Mouse (Mus musculus) neural tube, embryonic 11.5 days (tissue): Measurements from ENCODE around the gene Csrnp1. TPM values are rescaled to one million over a fixed set of nuclear protein-coding genes. Genes with fewer than 3 reads are reported as not detected.

ENCODE experiments used
- ATAC-seq: fragments of 200-750 bp; cut with Nextera tagmentation; 2 replicates; pipeline ENCODE4 v1.8.0; 2017; ENCODE audit warnings: moderate number of reproducible peaks, mild to moderate bottlenecking, moderate TSS enrichment, moderate library complexity; ENCODE audit not compliant: insufficient read depth, low FRiP score, low TSS enrichment
- DNase-seq: peaks from one replicate; pipeline ENCODE4 v3.0.0-alpha.2; 2015; ENCODE audit warnings: low spot score
- H3K27ac ChIP-seq: fragments of 300-500 bp; sonication (generic); 2 replicates; pipeline ENCODE4 v1.5.1; 2014; ENCODE audit warnings: low read depth, mild to moderate bottlenecking, low read length
- H3K27me3 ChIP-seq: fragments of 300-500 bp; sonication (generic); 2 replicates; pipeline ENCODE4 v1.6.1; 2014; ENCODE audit warnings: mild to moderate bottlenecking, low read length, mixed read lengths; ENCODE audit not compliant: control insufficient read depth, insufficient read depth
- H3K36me3 ChIP-seq: fragments of 300-500 bp; sonication (generic); 2 replicates; pipeline ENCODE4 v1.6.1; 2014; ENCODE audit warnings: mild to moderate bottlenecking, low read length, moderate library complexity, mixed read lengths; ENCODE audit not compliant: control insufficient read depth, insufficient read depth
- H3K4me1 ChIP-seq: fragments of 300-500 bp; sonication (generic); 2 replicates; pipeline ENCODE4 v1.6.1; 2014; ENCODE audit warnings: low read length, mixed read lengths; ENCODE audit not compliant: control insufficient read depth, insufficient read depth
- H3K4me2 ChIP-seq: fragments of 300-500 bp; sonication (generic); 2 replicates; pipeline ENCODE4 v1.6.1; 2014; ENCODE audit warnings: low read depth, mild to moderate bottlenecking, moderate library complexity
- H3K4me3 ChIP-seq: fragments of 300-500 bp; sonication (generic); 2 replicates; pipeline ENCODE4 v1.5.1; 2014; ENCODE audit warnings: low read depth, low read length
- H3K9ac ChIP-seq: fragments of 300-500 bp; sonication (generic); 2 replicates; pipeline ENCODE4 v1.6.1; 2014; ENCODE audit warnings: mild to moderate bottlenecking, low read length
- H3K9me3 ChIP-seq: fragments of 300-500 bp; sonication (generic); 2 replicates; pipeline ENCODE4 v1.6.1; 2016; ENCODE audit warnings: low read length; ENCODE audit not compliant: control insufficient read depth
- WGBS: fragments of 180-500 bp; shearing (Covaris S2); extraction: QIAGEN DNeasy Blood & Tissue Kit; methylation state at CpG from one replicate; pipeline ENCODE4 v1.1.7; 2014; 5-methylcytosine and 5-hydroxymethylcytosine counted together
- polyA plus RNA-seq: library from polyadenylated mRNA; unstranded; fragments of >200 nt; fragmentation: Nextera tagmentation; extraction: Ambion mirVana; gene quantifications from 2 replicates; pipeline ENCODE4 v1.2.1, GENCODE M21; 2014

The Csrnp1 gene
- polyA plus RNA-seq, 1 experiment from 2014 or later, result 1.3 TPM

DNA sequence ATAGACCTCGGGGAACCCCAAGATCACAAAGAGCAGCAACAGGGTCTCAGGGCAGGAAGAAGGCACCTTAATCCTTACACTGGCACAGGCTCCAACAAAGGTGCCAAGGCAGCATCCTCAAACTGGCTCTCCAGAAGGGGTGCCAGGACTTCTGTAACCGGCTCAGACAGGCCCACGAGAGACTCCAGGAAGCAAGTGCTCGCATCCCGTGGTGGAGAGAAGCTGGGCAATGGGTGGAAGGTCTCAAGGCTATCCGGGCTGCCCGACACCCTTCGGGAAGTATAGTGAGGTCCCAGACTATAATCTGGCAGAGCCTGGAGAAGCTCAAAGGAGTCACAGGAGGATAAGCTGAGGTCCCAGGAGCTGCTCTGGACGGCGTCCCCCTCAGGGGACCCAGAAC lies 12.3 kb downstream of the Csrnp1 start:
- Histone ChIP-seq H3K4me3 (no peak overlapping the region), H3K9ac (no peak overlapping the region), H3K27ac (no peak overlapping the region), H3K4me2 (no peak overlapping the region), H3K36me3 (0 out of 2 replicates have a peak, but pooled peaks cover 2% of the 10 kb centered on the region), H3K9me3 (no peaks in the 10 kb centered on the region), H3K4me1 (peaks cover 5% of the 10 kb centered on the region; the same call in 1 of the 2 replicates), H3K27me3 (no peaks in the 10 kb centered on the region)
- 92% methylated on average over 10 of the region's 10 CpGs for WGBS
- no peak for ATAC-seq
- DNase-seq, result no peak

DNA sequence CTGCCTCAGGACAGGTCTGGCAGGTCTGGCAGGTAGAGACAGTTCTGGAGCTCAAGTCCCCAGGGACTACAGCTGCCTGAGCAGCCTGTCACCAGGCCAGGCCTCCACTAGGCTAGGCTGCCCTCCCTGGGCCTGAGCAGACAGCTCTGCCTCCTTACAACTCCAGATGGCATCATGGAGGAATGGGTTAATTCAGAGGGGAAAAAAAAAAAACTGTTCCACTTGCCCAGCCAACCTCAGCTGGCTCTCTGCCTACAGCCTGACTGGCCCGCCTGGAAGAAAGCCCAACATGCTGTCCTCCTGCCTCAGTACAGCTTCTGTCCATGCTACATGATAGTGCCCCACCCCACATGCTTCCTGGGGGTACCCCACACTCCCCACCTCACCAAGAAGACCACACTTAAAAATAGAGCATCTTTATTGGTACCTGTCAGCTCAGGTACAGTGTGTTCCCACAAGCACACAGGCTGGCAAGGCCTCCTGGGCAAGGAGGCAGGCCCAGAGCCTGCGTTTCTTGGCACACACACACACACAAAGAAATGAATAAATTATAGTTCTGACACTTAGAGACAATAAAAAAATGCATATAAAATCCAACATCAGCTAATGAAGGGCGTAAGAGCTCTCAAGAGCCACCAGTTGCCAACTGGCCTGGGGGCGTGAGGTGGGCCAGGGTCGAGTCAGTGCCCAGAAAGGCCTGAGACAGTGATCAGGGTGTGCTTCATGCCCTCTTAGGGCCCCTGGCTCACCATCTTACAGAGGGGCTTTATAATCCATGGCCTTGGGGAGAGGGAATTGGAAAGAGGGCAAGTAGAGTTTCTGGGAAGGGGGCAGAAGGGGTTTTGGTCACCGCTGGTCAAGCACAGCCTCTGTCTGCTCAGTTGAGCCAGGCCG lies 13.4 kb downstream of the Csrnp1 start:
- no peak overlapping the region for H3K4me3 ChIP-seq
- WGBS, result 91% methylated on average over 7 of the region's 7 CpGs
- peaks cover 5% of the 10 kb centered on the region; the same call in 1 of the 2 replicates for H3K4me1 ChIP-seq
- ATAC-seq (no peak), DNase-seq (no peak)
- no peak overlapping the region for H3K27ac ChIP-seq
- 0 out of 2 replicates have a peak, but pooled peaks cover 2% of the 10 kb centered on the region for H3K36me3 ChIP-seq
- no peaks in the 10 kb centered on the region for H3K27me3 ChIP-seq
- H3K9ac ChIP-seq, result peak overlapping the region; percentile 10; the same call in 1 of the 2 replicates
- H3K9me3 ChIP-seq, result no peaks in the 10 kb centered on the region
- no peak overlapping the region for H3K4me2 ChIP-seq

GRCm38 (mm10) chr9:119970221-119970620 lies 14.2 kb downstream of the Csrnp1 start:
- Histone ChIP-seq H3K4me3 (no peak overlapping the region), H3K27me3 (no peaks in the 10 kb centered on the region), H3K9ac (no peak overlapping the region), H3K4me2 (no peak overlapping the region), H3K9me3 (no peaks in the 10 kb centered on the region), H3K36me3 (0 out of 2 replicates have a peak, but pooled peaks cover 2% of the 10 kb centered on the region), H3K27ac (no peak overlapping the region), H3K4me1 (peaks cover 5% of the 10 kb centered on the region; the same call in 1 of the 2 replicates)
- WGBS, result 46% methylated on average over 6 of the region's 6 CpGs
- no peak for ATAC-seq
- peak; percentile 39 for DNase-seq

GRCm38 (mm10) chr9:119969811-119970210 lies 14.6 kb downstream of the Csrnp1 start:
- 77% methylated on average over 7 of the region's 7 CpGs for WGBS
- no peak overlapping the region for H3K4me2 ChIP-seq
- ATAC-seq, result no peak

DNA sequence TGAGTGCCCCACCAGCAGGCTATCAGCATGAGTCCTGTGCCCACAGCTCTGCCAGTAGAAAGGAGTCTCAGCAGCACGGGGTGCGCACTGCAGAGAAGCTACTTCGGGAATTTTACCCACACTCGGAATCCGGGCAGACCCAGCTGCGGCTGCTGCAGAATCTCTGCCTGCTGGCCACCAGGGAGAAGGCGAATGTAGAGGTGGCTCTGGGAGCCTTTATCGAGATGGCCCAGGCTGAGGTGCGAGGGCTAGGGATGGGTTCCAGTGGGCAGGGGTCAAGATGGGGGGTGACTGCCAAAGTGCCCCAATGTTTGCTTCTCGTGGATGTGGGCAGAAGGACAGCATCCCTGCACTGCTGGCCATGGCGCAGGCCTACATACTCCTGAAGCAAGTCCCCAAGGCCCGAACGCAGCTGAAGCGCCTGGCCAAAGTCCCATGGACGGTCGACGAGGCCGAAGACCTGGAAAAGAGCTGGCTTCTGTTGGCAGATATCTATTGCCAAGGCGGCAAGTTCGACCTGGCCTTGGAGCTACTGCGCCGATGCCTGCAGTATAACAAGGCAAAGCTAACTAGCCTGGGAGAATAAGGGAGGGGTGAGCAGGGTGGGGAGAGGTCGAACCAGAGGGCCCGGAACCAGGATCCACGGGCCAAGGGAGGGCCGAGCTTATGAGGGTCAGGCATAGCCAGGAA lies 18.1 kb downstream of the Csrnp1 start:
- DNase-seq (no peak), ATAC-seq (no peak)
- Histone ChIP-seq H3K36me3 (no peaks in the 10 kb centered on the region), H3K4me1 (peaks cover 8% of the 10 kb centered on the region), H3K9ac (no peak overlapping the region), H3K4me3 (no peak overlapping the region), H3K4me2 (no peak overlapping the region), H3K27me3 (no peaks in the 10 kb centered on the region), H3K27ac (no peak overlapping the region), H3K9me3 (no peaks in the 10 kb centered on the region)
- WGBS, result 86% methylated on average over 26 of the region's 26 CpGs

More at GRCm38 (mm10) chr9:119969811-119970210, 14.6 kb downstream of the Csrnp1 start:
- Histone ChIP-seq H3K36me3 (0 out of 2 replicates have a peak, but pooled peaks cover 2% of the 10 kb centered on the region), H3K4me3 (no peak overlapping the region), H3K27ac (no peak overlapping the region), H3K9ac (no peak overlapping the region), H3K4me1 (peaks cover 5% of the 10 kb centered on the region; the same call in 1 of the 2 replicates), H3K27me3 (no peaks in the 10 kb centered on the region), H3K9me3 (no peaks in the 10 kb centered on the region)
- no peak for DNase-seq

- ATAC-seq (no peak), DNase-seq (no peak)
- no peak overlapping the region for H3K9ac ChIP-seq
- WGBS, result 84% methylated on average over 3 of the region's 3 CpGs
- no peaks in the 10 kb centered on the region for H3K36me3 ChIP-seq
- no peaks in the 10 kb centered on the region for H3K9me3 ChIP-seq
- H3K27me3 ChIP-seq, result no peaks in the 10 kb centered on the region
- peaks cover 3% of the 10 kb centered on the region; the same call in 1 of the 2 replicates for H3K4me1 ChIP-seq
- no peak overlapping the region for H3K27ac ChIP-seq
- H3K4me3 ChIP-seq, result no peak overlapping the region
- no peak overlapping the region for H3K4me2 ChIP-seq
Measured at GRCm38 (mm10) chr9:119965186-119965585, 19.3 kb downstream of the Csrnp1 start.

GRCm38 (mm10) chr9:119964206-119964605 lies 20.3 kb downstream of the Csrnp1 start:
- no peaks in the 10 kb centered on the region for H3K36me3 ChIP-seq
- no peak for DNase-seq
- no peak overlapping the region for H3K9ac ChIP-seq
- no peak overlapping the region for H3K4me3 ChIP-seq
- H3K27me3 ChIP-seq, result no peaks in the 10 kb centered on the region
- no peak overlapping the region for H3K4me2 ChIP-seq
- peaks cover 3% of the 10 kb centered on the region; the same call in 1 of the 2 replicates for H3K4me1 ChIP-seq
- no peaks in the 10 kb centered on the region for H3K9me3 ChIP-seq
- 82% methylated on average over 3 of the region's 3 CpGs for WGBS
- no peak for ATAC-seq
- H3K27ac ChIP-seq, result no peak overlapping the region

GRCm38 (mm10) chr9:119962987-119963667 lies 21.3 kb downstream of the Csrnp1 start:
- Histone ChIP-seq H3K9me3 (no peaks in the 10 kb centered on the region), H3K4me3 (no peak overlapping the region), H3K4me1 (peaks cover 3% of the 10 kb centered on the region; the same call in 1 of the 2 replicates), H3K36me3 (no peaks in the 10 kb centered on the region), H3K4me2 (peak overlapping the region; percentile 9; the same call in 1 of the 2 replicates), H3K27ac (no peak overlapping the region), H3K27me3 (no peaks in the 10 kb centered on the region), H3K9ac (no peak overlapping the region; the same call in 1 of the 2 replicates)
- WGBS, result 13% methylated on average over 21 of the region's 21 CpGs
- DNase-seq (peak; percentile 74), ATAC-seq (no peak)
